Mouse (Mus musculus) embryo, embryonic 9.5 days (tissue): ENCODE results near the gene Gnb5.

Experiments used
- DNase-seq: peaks from one replicate; pipeline ENCODE4 v3.0.0-alpha.2; 2017; ENCODE audit errors: extremely low spot score

The Gnb5 gene

GRCm38 (mm10) chr9:75306126-75306898, at the start of gene Gnb5:
Gnb5 (plus strand) TSS chr9:75306288.
- DNase-seq, result no peak

- DNase-seq, result no peak
Measured at GRCm38 (mm10) chr9:75258792-75259191, 47.3 kb upstream of the Gnb5 start.

GRCm38 (mm10) chr9:75259656-75260055, 46.4 kb upstream of the Gnb5 start:
- no peak for DNase-seq

GRCm38 (mm10) chr9:75261332-75261872, 44.7 kb upstream of the Gnb5 start:
- peak; percentile 62 for DNase-seq

GRCm38 (mm10) chr9:75262235-75262826, 43.8 kb upstream of the Gnb5 start:
- DNase-seq, result no peak

- no peak for DNase-seq
Measured at GRCm38 (mm10) chr9:75264008-75264718, 41.9 kb upstream of the Gnb5 start.

GRCm38 (mm10) chr9:75267147-75267546, 38.9 kb upstream of the Gnb5 start:
- no peak for DNase-seq

GRCm38 (mm10) chr9:75270382-75270781, 35.7 kb upstream of the Gnb5 start:
- DNase-seq, result no peak

- DNase-seq, result no peak
Measured at GRCm38 (mm10) chr9:75271539-75271938, 34.5 kb upstream of the Gnb5 start.

- no peak for DNase-seq
Measured at GRCm38 (mm10) chr9:75273646-75274045, 32.4 kb upstream of the Gnb5 start.

GRCm38 (mm10) chr9:75274486-75274885, 31.6 kb upstream of the Gnb5 start:
- DNase-seq, result no peak

GRCm38 (mm10) chr9:75275051-75275450, 31.0 kb upstream of the Gnb5 start:
- DNase-seq, result no peak

- no peak for DNase-seq
Measured at GRCm38 (mm10) chr9:75280814-75281213, 25.3 kb upstream of the Gnb5 start.

- no peak for DNase-seq
Measured at GRCm38 (mm10) chr9:75282179-75282578, 23.9 kb upstream of the Gnb5 start.

- no peak for DNase-seq
Measured at GRCm38 (mm10) chr9:75282830-75283229, 23.3 kb upstream of the Gnb5 start.

GRCm38 (mm10) chr9:75283636-75284035, 22.5 kb upstream of the Gnb5 start:
- no peak for DNase-seq

GRCm38 (mm10) chr9:75285363-75285762, 20.7 kb upstream of the Gnb5 start:
- DNase-seq, result no peak

- DNase-seq, result no peak
Measured at GRCm38 (mm10) chr9:75287636-75288035, 18.5 kb upstream of the Gnb5 start.

GRCm38 (mm10) chr9:75289545-75289944, 16.5 kb upstream of the Gnb5 start:
- DNase-seq, result no peak

GRCm38 (mm10) chr9:75299342-75299741, 6.7 kb upstream of the Gnb5 start:
- DNase-seq, result no peak

- DNase-seq, result no peak
Measured at GRCm38 (mm10) chr9:75303033-75303432, 3.1 kb upstream of the Gnb5 start.

- DNase-seq, result no peak
Measured at GRCm38 (mm10) chr9:75303701-75304261, 2.3 kb upstream of the Gnb5 start.
